Mouse (Mus musculus) layer of hippocampus, adult 18-20 months (tissue): ENCODE results near the gene Itgb5. TPM values are rescaled to one million over a fixed set of nuclear protein-coding genes. Genes with fewer than 3 reads are reported as not detected.
A peak's percentile ranks its signal among the peaks of the same experiment; 100 is the strongest.

Experiments used
- DNase-seq, 2 experiments: peaks; one replicate each; pipeline ENCODE4 v3.0.0; 2022; ENCODE audit warnings: low spot score in 2 of 2
- long read RNA-seq: library from polyadenylated mRNA; stranded (forward); transcript quantifications from one replicate; pipeline ENCODE4 v2.0.0, GENCODE M21; 2021
- total RNA-seq, 2 experiments: library from RNA; stranded (reverse); gene quantifications; 2 replicates each; pipeline ENCODE4 v1.2.3; 2021

The Itgb5 gene
- total RNA-seq: 10 to 100 TPM; 46.6 to 48.4 TPM
- long read RNA-seq, transcript Itgb5-202 (15 exons, 3,282 nt): major isoform, 72 of 83 reads
- long read RNA-seq, partial matches to known transcripts: 3 of 83 reads
- long read RNA-seq, other reads (novel, unspliced or antisense): 7 of 83 reads

DNA sequence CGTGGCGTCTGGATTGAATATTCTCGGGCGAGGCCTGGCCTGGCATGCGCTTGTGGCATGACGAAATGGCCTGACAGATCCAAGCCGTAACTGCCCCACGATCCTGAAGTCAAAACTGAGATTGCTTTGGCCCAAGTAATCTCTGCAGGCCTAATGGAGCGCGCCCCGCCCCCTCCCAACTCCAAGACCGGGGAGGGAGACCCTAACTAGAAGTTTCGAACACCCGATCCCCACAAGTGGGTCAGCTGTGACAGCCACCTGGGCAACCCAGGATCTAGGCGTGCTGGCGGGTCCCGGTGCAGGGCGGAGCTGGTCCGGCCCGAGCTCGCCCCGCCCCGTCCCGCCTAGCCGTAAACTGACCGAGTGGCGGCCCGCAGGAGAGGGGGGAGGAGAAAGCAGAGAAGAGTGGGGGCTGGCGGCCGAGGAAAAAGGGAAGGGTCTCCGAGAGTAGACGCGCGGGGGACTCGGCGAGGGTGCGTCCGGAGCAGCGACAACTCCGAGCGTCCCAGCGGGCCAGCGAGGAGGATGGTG, at the start of gene Itgb5:
Gene Itgb5 (plus strand): TSS at position 365 of the 531 bp plus-strand sequence.
- DNase-seq: peak in 1 of 2 experiments; percentile 37

DNA sequence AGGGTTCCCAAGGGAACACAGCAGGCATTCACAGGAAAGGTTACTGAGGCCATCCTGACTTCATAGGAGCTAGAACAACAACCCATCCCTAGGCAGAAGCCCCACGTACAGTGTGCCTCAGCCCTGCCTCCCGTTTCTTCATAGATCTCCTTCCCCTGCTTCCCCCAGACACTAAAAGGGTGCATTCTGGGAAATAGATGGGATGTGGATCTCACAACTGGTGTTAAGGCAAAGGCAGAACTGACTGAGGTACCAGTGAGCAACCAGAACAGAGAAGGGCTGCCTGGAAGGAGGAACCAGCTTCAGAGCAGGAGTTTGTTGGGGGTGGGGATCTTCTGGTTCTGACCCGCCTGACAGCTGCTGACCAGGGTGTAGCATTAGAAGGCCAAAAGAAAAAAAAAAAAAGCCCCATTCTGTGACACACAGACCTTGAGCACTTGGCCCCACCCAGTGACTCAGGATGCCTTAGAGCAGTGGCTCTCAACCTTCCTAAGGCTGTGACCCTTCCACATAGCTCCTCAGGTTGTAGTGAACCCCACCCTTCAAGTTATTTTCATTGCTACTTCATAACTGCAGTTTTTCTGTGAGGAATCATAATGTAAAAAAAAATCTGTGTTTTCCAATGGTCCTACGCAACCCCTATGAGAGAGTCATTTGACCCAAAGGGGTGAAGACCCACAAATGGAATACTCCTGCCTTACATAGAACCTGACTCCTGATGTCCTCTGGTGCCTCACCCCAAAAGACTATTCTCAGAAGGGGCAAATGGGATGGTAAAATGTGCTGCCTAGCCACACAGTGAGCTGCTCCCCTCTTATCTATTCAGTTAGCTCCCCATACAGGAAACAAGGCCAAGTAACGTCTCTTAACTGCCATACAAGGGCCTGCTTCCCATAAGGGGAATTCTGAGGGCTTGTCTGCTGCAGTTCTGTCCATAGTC, 47.4 kb upstream of the Itgb5 start:
- no peak for DNase-seq

DNA sequence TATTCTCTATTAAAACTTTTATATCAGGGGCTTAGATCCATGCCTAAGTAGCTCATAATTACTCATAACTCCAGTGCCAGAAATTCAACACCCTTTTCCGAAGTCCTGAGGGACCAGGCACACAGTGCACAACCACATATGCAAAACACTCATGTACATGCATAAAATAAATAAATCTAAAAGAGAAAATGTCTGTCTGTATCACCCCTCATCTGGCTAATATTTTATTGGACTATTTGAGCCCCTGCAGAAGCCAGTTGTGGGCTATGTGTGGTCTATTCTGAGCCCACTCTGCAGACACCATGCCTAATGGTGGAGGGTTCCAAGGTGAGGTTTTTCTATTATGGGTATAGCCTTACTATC, 46.8 kb upstream of the Itgb5 start:
- DNase-seq: no peak

DNA sequence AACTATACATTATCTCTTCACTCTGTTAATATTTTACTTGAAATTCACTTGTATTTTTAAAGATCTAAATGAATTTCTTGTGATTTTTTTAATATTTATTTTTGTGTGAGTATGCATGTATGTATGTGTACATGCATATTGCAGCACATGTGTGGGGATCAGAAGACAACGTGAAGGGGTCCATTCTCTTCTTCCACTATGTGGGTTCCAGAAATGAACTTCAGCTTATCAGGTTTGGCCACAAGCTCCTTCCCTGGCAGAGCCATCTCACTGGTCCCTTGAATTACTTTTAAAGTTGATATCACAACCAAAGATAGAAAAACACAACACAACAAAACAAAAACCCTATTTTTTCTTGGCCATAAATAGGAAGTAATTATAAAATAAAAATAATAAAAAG, 44.9 kb upstream of the Itgb5 start:
- no peak for DNase-seq

DNA sequence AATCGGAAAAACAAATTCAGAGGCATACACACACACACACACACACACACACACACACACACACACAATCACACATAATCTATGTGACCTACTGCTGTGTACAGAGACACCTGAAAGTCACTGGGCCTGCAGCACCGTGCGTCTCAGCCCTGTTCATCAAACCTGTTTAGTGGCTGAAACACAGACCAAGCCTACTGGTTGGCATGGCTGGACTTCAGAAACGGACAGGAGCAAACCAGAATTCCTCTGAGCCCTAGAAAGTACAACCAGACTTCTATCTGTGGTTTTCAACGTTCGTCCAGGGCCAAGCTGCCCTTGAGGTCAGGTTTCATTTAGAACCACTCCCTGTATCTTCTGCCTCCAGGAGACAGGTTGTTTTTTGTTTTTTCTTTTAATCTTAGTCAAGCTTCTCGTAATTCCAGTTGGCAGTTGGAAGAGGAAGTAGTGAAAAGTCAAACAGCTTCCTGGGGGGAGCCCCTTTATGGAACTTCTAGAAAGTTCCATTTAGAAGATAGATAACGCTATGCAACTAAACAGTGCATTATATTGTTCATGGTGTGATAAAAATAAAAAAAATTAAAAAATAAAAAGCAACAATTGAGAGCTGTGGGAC, 44.3 kb upstream of the Itgb5 start:
- DNase-seq: no peak

DNA sequence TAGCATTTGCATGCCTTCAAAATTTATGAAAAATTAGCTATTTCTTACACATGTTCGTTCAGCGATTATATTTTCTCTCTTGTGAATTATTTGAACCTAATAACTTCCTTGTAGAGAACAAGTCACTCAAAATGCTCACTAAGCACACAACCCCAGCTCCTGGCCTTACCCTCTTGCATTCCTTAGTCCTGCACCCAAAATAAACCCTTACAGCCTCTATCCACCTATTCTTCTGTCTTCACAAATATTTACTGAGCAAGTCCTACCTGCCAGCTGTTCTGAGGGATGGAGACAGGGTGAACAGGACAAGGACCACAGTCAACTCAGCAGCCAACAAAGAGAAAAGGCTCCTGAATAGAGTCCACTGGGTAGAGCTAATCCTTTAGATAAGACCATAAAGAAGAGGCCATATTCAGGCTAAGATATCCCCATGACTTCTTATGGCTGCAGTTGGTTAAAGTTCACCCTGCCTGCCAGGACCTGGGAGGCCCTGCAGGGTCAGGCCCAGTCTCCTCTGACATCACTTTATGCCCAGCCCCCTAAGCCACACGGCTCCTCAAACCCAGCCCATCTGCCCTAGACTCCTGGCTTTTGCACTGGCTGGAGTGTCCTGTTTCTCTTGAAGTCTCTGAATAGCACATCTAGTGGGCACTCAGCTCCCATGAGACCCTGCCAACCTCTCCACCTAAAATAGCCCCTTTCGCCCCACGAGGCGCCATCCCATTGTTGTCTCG, 42.6 kb upstream of the Itgb5 start:
- no peak for DNase-seq

DNA sequence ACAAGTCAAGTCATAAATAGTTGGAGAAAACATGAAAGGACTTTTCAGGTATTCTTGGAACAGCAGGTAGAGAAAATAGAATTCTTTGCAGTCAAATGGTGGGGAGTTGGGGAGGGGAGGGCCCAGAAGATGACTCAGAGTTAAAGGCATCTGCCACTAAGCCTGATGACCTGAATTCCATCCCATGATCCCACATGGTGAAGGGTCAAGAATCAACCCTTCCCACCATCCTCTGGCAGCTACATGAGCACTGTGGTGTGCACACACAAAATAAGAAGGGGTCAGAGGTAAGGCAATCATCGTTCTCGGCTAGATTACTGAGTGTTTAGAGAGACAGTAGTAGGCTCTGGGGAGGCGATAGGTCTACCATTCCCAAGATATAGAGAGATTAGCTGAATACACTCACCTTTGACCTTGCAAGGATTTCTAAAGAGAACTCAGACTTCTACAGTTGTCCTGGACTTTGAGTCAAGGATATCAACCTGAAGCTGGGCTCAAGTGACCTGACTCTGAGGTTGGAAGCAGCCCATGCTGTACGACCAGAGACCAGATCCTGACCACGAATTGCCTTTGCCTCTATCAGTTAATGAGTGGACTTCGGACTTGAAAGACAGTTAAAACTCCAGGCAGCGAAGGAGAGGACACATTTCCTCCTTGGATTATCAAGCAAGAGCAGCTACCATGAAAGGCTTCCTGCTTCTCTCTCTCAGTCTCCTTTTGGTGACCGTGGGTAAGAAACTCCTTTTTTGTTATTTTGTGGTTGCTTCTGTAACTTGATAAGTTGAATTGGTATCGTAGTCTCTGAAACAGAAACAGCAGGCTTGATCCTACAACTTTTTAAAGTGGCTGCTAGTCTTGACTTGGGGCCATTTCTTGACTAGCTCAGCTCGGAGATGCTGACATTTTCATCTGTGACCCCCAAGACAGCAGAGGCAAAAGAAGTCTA, 35.3 kb upstream of the Itgb5 start, which contains the start of gene Muc13:
Gene Muc13 (plus strand): TSS at position 192 of the 946 bp plus-strand sequence.
- DNase-seq: no peak

DNA sequence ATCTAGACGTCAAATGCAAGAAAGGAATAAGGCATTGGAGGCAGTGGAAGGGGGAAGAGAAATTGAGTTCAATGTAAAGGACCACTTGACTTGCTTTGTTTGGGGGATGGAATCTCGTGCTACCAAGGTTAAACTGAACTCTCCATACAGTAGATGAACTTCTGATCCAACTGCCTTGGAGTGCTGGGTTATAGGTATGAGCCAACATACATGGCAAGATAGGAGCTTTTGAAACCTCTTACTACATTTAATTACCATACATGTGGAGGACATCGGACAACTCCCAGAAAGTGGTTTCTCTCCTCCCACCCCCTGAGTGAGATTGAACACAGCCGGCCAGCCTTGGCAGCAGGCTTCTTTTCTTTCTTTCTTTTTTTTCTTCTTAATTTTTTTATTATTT, 34.4 kb upstream of the Itgb5 start:
- no peak for DNase-seq

DNA sequence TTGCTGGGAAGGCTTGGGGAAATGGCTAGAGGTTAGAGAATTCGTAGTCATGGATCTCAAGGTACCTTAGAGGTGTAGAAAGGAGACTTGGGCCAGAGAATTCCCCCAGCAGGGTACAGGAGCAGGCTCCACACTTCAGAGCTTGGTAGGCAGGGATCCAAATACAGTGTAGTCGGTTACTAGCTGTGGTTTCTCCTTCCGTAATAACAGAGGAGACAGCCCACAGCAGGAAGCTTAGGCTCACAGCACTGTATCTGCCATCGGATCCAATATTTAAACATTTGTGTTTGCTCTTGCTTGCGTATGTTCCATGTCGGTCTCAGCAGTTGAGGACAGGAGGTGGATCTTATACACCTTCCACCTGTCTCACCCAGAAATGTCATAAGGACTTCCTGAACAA, 33.6 kb upstream of the Itgb5 start:
- DNase-seq: no peak

DNA sequence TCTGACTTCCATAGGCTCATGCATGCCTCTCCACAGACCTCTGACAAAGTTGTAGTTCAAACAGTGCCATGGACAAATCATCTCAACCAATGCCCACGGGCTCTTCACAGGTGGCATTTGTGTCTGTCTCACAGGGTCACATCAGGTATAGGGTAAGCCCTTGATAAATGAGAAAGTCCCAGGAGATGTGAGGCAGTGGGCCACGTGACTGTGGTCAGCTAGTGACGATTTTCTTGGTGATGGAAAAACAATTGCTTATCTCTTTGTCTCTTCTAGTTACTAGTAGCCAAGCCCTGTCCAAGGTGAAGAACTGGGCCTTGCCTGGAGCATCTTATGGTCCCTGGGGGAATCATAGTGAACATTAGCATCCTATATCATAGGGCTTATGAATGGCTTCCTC, 32.7 kb upstream of the Itgb5 start:
- DNase-seq: no peak

DNA sequence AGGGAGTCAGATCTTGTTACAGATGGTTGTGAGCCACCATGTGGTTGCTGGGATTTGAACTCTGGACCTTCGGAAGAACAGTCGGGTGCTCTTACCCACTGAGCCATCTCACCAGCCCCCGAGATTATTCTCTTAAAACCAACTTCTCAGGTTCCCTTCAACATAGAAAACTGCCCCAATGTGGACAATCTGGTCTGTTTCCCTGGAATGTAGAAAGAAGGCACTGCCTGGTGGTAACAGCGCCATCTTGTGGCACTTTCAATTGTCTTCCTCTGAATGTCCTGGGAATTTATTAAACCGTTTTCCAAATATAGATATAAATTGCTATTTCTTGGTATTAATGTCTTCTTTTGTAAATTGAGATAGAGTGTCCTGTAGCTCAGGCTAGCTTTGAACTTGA, 31.6 kb upstream of the Itgb5 start:
- DNase-seq: peak; percentile 7 to 77

DNA sequence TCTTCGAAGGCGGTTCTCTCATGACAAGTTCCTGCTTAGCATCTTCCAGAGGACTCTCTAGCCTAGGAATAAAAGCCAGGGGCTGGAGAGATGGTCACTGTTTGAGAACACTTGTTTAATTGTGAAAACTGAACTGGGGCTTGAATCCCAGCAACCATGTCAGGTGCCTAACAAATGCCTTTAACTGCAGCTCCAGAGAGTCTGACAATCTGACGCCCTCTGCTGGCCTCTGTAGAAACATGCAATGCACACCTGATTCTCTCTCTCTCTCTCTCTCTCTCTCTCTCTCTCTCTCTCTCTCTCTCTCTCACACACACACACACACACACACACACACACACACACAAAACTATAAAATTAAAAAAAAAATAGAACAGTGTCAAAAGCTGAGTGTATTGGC, 19.5 kb upstream of the Itgb5 start:
- DNase-seq: no peak

DNA sequence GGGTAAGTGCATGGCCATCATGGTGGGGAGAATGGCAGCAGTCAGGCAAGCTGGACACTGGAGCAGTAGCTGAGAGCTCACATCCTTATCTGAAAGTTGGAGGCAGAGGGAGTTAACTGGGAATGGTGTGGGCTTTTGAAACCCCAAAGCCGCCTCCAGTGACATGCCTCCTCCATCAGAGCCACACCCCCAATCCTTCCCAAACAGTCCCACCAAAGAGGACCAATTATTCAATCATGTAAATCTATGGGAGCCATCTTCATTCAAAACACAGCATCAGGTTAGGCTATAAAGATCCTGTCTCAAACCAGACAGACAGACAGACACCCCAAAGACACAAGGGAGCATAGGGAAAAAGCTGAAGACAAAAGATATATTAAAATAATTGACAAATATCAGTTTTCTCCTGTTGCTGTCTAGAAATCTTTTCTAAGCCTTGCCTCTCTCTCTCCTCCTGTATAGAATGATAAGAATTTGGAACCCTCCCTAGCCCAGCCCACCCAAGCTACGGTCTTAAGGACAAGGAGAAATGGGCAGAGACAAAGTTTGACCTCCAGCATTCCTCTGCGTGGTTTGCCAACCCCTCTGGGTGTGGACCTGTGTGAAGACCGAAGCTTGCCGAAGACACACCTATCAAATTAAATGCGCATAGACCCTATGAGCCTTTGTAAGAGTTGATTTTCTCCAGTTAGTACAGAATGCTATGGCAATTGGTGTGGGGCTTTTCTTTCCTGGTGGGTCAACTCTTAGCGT, 10.9 kb upstream of the Itgb5 start:
- no peak for DNase-seq

DNA sequence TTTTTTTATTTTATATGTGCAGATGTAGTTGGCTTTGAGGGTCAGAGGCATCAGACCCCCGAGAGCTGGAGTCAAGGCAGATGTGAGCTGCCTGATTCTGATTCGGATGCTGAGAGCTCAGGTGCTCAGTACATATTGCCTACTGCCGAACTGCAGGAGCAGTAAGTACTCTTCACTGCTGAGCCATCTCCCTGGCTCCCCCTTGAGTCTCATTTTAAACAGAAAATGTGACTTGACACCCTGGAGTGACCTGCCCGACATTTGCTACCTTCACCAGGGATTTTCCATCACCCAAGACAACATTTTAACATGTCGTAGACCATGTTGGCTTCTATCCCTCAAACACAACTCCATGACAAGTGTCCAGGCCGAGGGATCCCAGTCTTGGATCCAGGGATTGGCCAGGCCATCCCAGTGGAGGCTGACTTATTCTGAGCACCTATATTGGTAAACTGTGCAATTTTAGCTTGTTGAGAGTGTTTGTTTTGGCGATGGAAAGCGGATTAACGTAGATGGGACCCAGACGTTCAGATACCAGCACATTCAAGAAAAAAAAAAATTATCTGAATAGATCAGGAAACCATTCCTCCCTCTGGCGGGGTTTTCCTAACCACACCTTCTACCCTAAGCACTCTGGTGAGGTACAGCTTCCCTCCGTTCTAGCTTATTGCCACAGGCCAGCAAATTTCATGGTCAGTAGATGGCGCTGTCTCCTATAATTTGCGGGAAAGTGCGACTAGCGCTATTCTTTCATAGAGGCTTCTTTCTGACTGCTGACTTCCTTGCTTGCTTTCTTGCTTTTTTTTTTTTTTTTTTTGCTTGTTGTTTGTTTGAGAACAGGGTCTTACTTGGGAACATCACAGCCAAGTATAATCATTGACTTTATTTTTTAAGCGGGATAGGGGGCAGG, 8.9 kb upstream of the Itgb5 start:
- DNase-seq: peak; percentile 82 to 94

DNA sequence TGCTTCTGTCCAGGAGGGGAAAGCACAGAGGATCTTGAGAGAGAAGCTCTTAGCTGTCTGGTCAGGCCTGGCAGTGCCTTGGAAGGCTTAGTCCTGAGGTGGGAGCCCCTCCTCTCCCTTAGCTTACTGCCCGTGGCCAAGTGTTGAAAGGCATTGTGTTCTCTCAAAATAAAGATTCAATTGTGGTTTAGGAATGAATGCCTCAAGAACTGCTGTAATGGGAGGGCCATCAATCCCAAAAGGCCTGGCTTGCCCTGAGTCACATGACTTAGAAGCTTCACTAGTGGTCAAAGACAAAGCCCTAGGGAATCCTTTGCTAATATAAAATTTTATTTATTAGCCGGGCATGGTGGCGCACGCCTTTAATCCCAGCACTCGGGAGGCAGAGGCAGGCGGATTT, 4.9 kb upstream of the Itgb5 start:
- no peak for DNase-seq

DNA sequence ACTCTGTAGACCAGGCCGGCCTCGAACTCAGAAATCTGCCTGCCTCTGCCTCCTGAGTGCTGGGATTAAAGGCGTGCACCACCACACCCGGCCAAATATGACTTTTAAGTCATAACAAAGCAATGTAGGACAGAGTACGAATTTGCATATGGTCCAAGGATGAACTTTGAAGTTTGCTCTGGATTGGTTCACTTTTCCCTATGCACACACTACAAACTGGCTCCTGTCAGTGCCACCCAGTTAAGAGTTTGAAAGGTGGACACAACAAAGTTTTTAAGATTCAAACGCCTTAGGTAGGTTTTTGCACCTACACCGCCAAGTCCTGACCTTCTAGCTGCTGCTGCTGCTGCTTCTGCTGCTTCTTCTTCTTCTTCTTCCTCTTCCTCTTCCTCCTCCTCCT, 969 bp upstream of the Itgb5 start:
- no peak for DNase-seq

DNA sequence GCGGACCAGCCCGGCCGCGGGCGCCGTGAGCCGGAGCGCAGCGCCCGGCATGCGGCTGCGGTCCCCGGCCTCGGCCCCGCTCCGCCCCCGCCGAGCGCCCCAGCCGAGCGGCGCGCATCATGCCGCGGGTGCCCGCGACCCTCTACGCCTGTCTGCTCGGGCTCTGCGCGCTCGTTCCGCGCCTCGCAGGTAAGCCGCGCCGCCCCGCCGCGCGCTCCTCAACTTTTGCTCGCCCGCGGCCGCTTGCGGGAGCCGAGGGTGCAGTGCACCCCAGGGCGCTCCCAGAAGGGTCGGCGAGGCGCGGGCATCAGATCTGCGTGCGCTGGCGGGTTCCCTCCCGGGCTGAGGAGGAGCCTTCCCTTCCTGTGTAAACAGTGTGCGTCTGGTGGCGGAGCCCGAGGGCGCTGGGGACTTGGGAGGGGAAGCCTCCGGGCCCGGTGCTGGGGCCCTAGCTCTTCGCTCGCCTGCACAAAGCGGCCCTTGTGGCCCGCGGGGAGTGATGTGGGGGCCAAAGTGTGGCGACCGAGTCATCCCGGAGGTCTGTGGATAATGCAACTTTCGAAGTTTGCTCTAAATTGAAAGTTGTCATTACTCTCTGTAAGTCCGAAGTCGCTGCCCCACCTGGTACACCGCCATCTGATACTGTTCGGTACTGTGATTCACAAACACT, 512 bp downstream of the Itgb5 start:
- peak in 1 of 2 experiments; percentile 17 for DNase-seq
